Mouse (Mus musculus): ENCODE data around the gene B3galt4.

- TF ChIP-seq CTCF (IDR thresholded peaks at IDR 0.05; ENCODE audit: borderline replicate concordance, extremely low read depth, insufficient read depth, insufficient read length) (peak; percentile 75; the same call in 1 of the 2 replicates), POLR2A (IDR thresholded peaks at IDR 0.05; ENCODE audit: borderline replicate concordance, extremely low read depth, insufficient read depth, insufficient read length, poor library complexity, severe bottlenecking) (no peak)
These were observed 40.7 kb upstream of the B3galt4 start for GRCm38 (mm10) chr17:33991788-33992664.
